Mouse (Mus musculus) midbrain, embryonic 15.5 days (tissue): Measurements from ENCODE around the gene Syt13. TPM values are rescaled to one million over a fixed set of nuclear protein-coding genes. Genes with fewer than 3 reads are reported as not detected.

ENCODE experiments used
- ATAC-seq: fragments of 200-750 bp; cut with Nextera tagmentation; replicated peaks from 2 replicates; pipeline ENCODE4 v1.8.0; 2017; ENCODE audit warnings: moderate TSS enrichment
- H3K27ac ChIP-seq: fragments of 300-500 bp; sonication (generic); 2 replicates; pipeline ENCODE4 v1.5.1; 2015; ENCODE audit warnings: mild to moderate bottlenecking, inconsistent platforms
- H3K27me3 ChIP-seq: fragments of 300-500 bp; sonication (generic); replicated peaks from 2 replicates; pipeline ENCODE4 v1.6.1; 2015; ENCODE audit warnings: inconsistent platforms
- H3K36me3 ChIP-seq: fragments of 300-500 bp; sonication (generic); replicated peaks from 2 replicates; pipeline ENCODE4 v1.6.1; 2015; ENCODE audit warnings: inconsistent platforms
- H3K4me1 ChIP-seq: fragments of 300-500 bp; sonication (generic); 2 replicates; pipeline ENCODE4 v1.6.1; 2015; ENCODE audit warnings: inconsistent platforms
- H3K4me2 ChIP-seq: fragments of 300-500 bp; sonication (generic); 2 replicates; pipeline ENCODE4 v1.6.1; 2015; ENCODE audit warnings: inconsistent platforms, mild to moderate bottlenecking, moderate library complexity
- H3K4me3 ChIP-seq: fragments of 300-500 bp; sonication (generic); 2 replicates; pipeline ENCODE4 v1.5.1; 2015; ENCODE audit warnings: mild to moderate bottlenecking, inconsistent platforms
- H3K9ac ChIP-seq: fragments of 300-500 bp; sonication (generic); 2 replicates; pipeline ENCODE4 v1.6.1; 2015; ENCODE audit warnings: mild to moderate bottlenecking, inconsistent platforms
- H3K9me3 ChIP-seq: fragments of 300-500 bp; sonication (generic); 2 replicates; pipeline ENCODE4 v1.6.1; 2016; ENCODE audit warnings: inconsistent platforms
- WGBS: fragments of 180-500 bp; shearing (Covaris S2); methylation state at CpG from one replicate; pipeline ENCODE4 v1.1.7; 2015; ENCODE audit warnings: mixed read lengths; 5-methylcytosine and 5-hydroxymethylcytosine counted together
- polyA plus RNA-seq: library from polyadenylated mRNA; unstranded; fragments of >200 nt; fragmentation: Nextera tagmentation; extraction: Ambion mirVana; gene quantifications from 2 replicates; pipeline ENCODE4 v1.2.1, GENCODE M21; 2015

Syt13 gene
- polyA plus RNA-seq: 85.8 and 88.7 TPM in 2 replicates

DNA sequence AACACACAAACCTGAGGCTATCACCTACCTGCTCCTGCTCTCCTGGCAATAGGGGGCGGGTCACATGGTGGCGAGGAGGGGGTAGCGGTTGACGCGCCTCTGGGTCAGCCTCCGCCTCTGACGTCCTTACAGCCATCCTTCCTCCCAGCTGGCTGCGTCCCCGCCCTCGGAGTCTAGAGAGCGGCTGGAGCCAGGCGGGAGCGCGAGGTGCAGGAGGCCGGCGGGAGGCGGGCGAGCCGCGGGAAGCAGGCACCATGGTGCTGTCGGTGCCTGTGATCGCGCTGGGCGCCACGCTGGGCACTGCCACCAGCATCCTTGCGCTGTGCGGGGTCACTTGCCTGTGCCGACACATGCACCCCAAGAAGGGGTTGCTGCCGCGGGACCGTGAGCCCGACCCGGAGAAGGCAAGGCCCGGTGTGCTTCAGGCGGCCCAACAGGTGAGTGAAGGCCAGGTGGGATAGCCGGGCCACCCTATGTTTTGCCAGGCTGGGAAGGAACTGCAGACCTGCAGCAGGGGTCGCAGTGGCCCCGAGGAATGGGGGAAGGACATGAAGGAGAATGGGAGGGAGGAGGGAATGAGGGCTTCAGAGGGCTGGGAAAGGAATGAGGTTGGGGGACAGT is at the start of gene Syt13:
Gene Syt13 (plus strand): TSS at position 166 of the 621 bp plus-strand sequence.
- ATAC-seq: peak; percentile 82
- Histone ChIP-seq H3K4me2 (peak within 1 kb of the TSS; percentile 62), H3K4me3 (peak within 1 kb of the TSS; percentile 49), H3K4me1 (peaks cover 73% of the 10 kb centered on the region), H3K9ac (peak within 1 kb of the TSS; percentile 54), H3K9me3 (no peaks in the 10 kb centered on the region), H3K27me3 (no peaks in the 10 kb centered on the region), H3K27ac (peak within 1 kb of the TSS; percentile 69), H3K36me3 (no peaks in the 10 kb centered on the region)
- 0% methylated on average over 38 of the region's 38 CpGs for WGBS

DNA sequence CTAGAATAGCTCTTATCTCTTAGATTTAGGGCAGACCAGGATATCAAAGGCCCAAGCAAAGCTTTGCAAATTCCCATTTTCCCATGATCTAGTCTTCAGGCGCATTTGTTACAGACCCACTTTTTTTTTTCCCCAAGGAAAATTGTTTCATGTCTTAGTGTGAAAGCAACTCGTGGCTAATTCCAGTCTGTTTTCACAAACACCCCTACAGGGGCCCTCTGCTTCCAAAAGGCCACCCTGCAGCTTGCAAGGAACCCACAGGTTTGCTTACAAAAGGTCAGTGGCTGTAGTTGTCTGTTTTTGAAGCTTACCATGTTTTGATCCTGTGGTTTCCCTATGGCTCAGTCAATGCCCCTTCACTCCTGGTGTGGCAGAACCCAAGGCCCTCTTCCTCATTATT is 48.3 kb upstream of the Syt13 start:
- H3K27ac ChIP-seq: peak overlapping the region; percentile 47; the same call in 1 of the 2 replicates
- no peak for ATAC-seq

DNA sequence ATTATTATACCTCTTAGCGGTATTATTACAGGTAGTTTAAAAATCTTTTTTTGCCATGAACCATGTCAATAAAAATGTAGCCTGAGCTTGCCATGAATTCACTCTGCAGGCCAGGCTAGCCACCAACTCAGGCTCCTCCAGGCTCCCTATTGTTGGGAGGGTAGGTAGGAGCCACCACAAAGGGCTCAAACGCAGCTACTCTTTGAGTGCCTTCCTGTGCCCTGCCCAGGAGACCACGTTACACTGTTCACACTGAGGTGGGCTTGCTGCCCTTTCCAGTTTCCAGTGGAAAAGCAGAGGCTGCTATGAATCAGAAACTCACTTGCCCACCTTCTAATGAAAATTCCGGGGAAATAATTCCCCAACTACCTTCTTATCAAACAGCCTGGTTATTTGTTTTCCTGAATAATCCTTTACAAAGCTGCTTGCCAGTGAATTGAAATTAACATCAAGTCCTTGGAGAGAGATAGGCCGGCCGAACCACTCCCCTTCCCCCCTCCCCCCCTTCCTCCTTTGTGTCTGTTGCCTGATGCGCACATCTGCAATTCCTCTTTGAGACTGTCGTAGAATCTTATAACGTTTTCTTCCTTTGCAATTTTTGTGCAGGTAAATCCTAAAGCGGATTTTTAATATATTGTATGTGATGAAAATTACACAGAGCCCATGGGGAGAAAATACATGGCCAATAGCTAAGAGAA is 44.6 kb upstream of the Syt13 start:
- no peak overlapping the region for H3K9ac ChIP-seq
- peak; percentile 40; the same call in 1 of the 2 replicates for ATAC-seq
- peak overlapping the region; percentile 79 for H3K27ac ChIP-seq
- H3K36me3 ChIP-seq: no peaks in the 10 kb centered on the region
- H3K27me3 ChIP-seq: no peaks in the 10 kb centered on the region
- WGBS: 9% methylated on average over 10 of the region's 10 CpGs
- no peak overlapping the region for H3K4me3 ChIP-seq
- H3K4me2 ChIP-seq: no peak overlapping the region
- no peaks in the 10 kb centered on the region for H3K9me3 ChIP-seq
- peaks cover 26% of the 10 kb centered on the region for H3K4me1 ChIP-seq

More for the DNA sequence above, 48.3 kb upstream of the Syt13 start:
- WGBS: 26% methylated on average over 2 of the region's 2 CpGs
- no peaks in the 10 kb centered on the region for H3K36me3 ChIP-seq
- no peak overlapping the region for H3K4me3 ChIP-seq
- H3K4me2 ChIP-seq: no peak overlapping the region
- no peaks in the 10 kb centered on the region for H3K9me3 ChIP-seq
- no peak overlapping the region for H3K9ac ChIP-seq
- H3K4me1 ChIP-seq: peaks cover 26% of the 10 kb centered on the region
- no peaks in the 10 kb centered on the region for H3K27me3 ChIP-seq

DNA sequence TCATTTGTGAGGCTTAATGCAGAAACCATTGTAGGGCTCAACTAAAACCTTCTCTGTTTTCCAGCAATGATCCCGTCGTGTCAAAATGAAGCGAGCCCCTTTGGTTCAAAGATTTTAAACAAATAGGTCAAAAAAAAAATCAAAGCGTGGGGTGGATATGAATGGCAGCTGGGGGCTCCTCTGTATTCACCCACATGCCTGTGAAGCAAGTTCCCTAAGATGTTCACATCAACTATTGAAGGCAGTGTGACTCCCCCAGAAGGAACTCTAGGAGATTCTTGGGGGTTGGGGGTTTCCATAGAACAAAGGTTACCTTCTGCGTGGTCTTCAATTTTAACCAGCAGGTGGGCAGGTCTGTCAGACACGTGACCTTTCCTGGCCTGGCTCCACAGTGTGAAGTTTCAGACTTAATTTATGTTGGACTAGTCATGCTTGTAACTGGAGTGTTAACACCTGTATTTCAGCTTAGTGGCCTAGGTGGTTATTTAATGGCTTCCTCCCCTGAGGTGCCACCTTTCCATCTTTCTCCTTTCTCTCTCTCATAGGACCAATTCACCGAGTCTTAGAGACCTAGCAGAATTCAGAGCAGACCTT is 43.7 kb upstream of the Syt13 start:
- Histone ChIP-seq H3K27ac (peak overlapping the region; percentile 79), H3K36me3 (no peaks in the 10 kb centered on the region), H3K4me2 (no peak overlapping the region), H3K27me3 (no peaks in the 10 kb centered on the region), H3K9me3 (no peaks in the 10 kb centered on the region), H3K9ac (no peak overlapping the region), H3K4me3 (no peak overlapping the region), H3K4me1 (peaks cover 24% of the 10 kb centered on the region)
- WGBS: 9% methylated on average over 7 of the region's 7 CpGs
- ATAC-seq: no peak

DNA sequence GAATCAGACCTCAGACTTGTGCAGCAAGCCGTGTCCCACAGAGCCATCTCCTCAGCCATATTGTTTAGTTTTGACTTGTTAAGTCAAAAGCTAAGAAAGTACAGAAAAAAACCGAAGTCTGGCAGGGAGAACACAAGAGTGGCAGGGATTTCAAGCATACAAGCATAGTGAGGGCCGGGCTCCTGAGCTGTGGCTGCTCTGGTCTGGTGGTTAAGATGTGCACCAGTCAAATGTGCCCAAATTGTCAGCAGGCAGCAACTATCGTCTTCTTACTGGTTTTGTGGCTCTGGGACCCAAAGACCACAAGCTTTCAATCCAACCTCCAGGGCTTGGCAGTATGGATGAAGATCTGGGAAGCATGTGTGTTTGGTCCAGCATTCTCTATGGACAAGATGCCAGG is 42.2 kb upstream of the Syt13 start:
- Histone ChIP-seq H3K4me1 (peaks cover 24% of the 10 kb centered on the region), H3K9me3 (no peaks in the 10 kb centered on the region), H3K4me2 (no peak overlapping the region), H3K36me3 (no peaks in the 10 kb centered on the region), H3K4me3 (no peak overlapping the region), H3K27ac (no peak overlapping the region), H3K9ac (no peak overlapping the region), H3K27me3 (no peaks in the 10 kb centered on the region)
- no peak for ATAC-seq
- WGBS: 90% methylated on average over 4 of the region's 4 CpGs

DNA sequence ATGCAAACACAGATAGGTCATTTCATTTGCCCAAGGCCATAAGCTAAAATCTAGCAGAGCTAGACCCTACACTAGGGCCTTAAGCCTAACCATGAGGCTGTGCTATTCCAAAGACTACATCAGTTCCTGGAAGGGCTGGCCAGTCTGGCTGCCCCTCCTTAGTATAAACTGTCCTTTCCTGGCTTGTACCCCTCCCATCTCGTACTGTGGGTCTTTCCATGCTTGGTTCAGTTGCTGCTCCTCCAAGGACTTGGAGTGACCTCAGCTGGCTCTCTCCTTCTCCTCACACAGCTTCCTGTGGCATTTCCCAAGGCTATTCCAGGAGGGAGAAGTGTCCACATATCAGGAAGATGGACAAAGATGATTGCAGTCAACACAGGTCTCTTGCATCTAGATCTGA is 40.3 kb upstream of the Syt13 start:
- Histone ChIP-seq H3K4me3 (no peak overlapping the region), H3K4me2 (no peak overlapping the region), H3K36me3 (no peaks in the 10 kb centered on the region), H3K9me3 (no peaks in the 10 kb centered on the region), H3K27me3 (no peaks in the 10 kb centered on the region), H3K4me1 (peaks cover 20% of the 10 kb centered on the region), H3K27ac (no peak overlapping the region), H3K9ac (no peak overlapping the region)
- no peak for ATAC-seq
- WGBS: 74% methylated on average over 1 of the region's 1 CpGs

DNA sequence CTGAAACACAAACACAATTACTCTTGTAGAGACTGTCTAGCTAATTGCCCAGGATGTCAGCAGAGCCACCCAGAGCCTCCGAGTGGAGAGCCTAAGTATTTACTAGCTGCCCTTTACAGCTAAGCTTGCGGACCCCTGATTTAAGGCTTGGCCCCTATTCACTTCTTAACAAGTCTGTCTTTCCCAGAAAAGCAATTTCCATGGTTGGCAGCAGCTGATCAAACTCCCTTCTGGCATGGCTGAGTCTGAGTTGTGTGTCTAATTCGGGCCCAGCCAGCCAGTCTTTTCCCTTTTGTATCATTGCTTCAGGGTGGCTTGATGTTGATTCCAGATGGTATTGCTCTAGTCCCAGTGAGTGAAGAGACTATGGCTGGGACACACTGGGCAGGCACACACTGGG is 37.4 kb upstream of the Syt13 start:
- Histone ChIP-seq H3K4me3 (no peak overlapping the region), H3K9ac (no peak overlapping the region), H3K4me1 (no peaks in the 10 kb centered on the region), H3K27me3 (no peaks in the 10 kb centered on the region), H3K9me3 (no peaks in the 10 kb centered on the region), H3K27ac (peak overlapping the region; percentile 48), H3K36me3 (no peaks in the 10 kb centered on the region), H3K4me2 (no peak overlapping the region)
- WGBS: 25% methylated on average over 3 of the region's 3 CpGs
- ATAC-seq: no peak

DNA sequence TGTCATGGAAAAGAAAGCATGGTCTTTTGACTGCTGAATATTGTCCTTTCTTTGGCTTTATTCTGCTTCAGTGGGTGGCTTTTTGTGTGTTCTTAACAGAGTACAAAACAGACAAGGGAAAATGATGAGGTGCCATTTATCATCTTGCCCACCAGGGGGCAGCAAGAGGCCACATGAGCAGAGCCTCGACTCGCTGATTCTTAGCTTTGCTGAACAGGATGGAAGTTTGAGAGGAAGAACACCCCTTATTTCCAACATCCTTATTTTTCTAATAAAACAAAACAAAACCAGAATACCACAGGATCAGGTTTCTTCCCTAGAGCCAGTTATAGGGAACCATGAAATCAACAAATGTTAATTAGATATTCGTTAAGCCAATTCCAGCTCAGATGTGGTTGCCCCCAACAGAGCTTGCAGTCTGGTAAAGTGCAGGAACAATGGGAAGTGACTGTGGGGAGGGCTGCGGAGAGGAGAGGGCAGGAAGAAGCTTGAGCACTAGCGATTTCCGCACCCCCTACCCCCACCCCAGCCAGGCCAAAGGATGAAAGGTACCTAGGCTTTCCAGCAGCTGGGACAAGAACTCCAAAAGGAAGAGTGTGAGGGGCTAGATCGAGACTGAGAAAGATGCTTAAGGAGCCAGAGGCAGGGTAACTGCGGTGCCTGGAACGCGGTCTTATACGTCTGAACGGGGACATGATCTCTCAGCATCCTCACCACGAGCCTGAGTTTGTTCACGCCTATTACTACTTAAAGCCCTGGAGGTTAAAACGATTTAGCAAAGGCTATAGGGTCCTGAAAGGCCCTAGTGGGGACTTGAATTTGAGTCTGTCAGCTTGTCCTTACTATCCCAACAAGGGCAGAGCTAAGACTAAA is 31.6 kb upstream of the Syt13 start:
- 2% methylated on average over 15 of the region's 15 CpGs for WGBS
- H3K9me3 ChIP-seq: no peaks in the 10 kb centered on the region
- peak; percentile 65 for ATAC-seq
- no peak overlapping the region for H3K27ac ChIP-seq
- H3K4me2 ChIP-seq: peak overlapping the region; percentile 12; the same call in 1 of the 2 replicates
- no peaks in the 10 kb centered on the region for H3K27me3 ChIP-seq
- no peaks in the 10 kb centered on the region for H3K36me3 ChIP-seq
- peaks cover 8% of the 10 kb centered on the region for H3K4me1 ChIP-seq
- H3K9ac ChIP-seq: no peak overlapping the region
- no peak overlapping the region for H3K4me3 ChIP-seq

DNA sequence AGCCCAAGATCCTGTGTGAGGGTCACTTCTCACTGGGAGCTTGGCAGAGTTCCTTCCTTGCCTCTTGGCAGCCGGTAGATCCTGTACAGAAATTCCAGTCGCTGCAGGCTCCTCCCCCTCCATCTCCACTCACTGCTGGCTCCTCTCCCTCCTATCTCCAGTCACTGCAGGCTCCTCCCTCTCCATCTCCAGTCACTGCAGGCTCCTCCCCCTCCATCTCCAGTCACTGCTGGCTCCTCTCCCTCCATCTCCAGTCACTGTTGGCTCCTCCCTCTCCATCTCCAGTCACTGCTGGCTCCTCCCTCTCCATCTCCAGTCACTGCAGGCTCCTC is 31.0 kb upstream of the Syt13 start:
- WGBS: 2% methylated on average over 2 of the region's 2 CpGs
- no peak overlapping the region; the same call in 1 of the 2 replicates for H3K4me2 ChIP-seq
- H3K27me3 ChIP-seq: no peaks in the 10 kb centered on the region
- H3K9ac ChIP-seq: no peak overlapping the region
- no peak overlapping the region for H3K4me3 ChIP-seq
- H3K4me1 ChIP-seq: peaks cover 8% of the 10 kb centered on the region
- H3K9me3 ChIP-seq: no peaks in the 10 kb centered on the region
- ATAC-seq: peak; percentile 13; the same call in 1 of the 2 replicates
- H3K27ac ChIP-seq: no peak overlapping the region
- H3K36me3 ChIP-seq: no peaks in the 10 kb centered on the region

DNA sequence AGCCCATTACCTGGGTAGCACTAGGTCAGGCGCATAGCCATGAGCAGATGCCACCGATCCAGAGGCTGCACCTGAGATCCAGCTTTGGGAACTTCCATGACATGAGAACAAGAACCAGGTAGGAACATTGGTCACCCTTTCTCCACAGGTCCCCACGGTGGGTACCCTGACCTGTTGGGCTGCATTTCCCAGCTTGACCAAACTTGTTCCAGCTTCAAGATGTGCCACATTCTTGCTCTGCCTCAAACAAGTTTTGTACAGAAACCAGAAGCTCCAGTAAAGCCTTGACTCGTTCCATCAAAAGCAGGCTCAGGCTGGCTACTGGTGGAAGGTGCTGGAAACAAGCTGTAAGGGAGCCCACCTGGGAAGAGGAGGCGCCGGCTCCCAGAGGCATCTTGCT is 29.9 kb upstream of the Syt13 start:
- 95% methylated on average over 6 of the region's 6 CpGs for WGBS
- H3K4me2 ChIP-seq: no peak overlapping the region
- no peaks in the 10 kb centered on the region for H3K36me3 ChIP-seq
- H3K27me3 ChIP-seq: no peaks in the 10 kb centered on the region
- H3K9me3 ChIP-seq: no peaks in the 10 kb centered on the region
- no peak overlapping the region for H3K27ac ChIP-seq
- H3K9ac ChIP-seq: no peak overlapping the region
- H3K4me1 ChIP-seq: peaks cover 8% of the 10 kb centered on the region
- no peak for ATAC-seq
- H3K4me3 ChIP-seq: no peak overlapping the region

DNA sequence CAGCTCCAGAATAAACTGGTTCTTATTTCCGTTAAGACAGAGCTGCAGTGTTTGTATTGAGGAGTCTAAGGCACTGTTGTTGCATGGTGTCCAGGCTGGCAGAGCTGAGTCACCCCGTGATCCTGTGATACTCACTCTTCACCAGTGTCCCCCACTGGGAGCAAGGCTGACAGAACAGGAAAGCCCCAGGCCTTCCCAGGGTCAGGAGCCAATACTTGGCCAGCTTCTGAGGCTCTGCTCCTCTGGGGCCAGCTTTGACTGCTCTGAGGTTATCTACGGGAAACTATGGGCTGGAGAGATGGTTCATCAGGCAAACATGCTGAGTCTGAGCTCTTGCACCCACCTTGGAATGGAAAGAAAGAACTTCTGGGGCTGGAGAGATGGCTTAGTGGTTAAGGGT is 28.0 kb upstream of the Syt13 start:
- Histone ChIP-seq H3K4me2 (no peak overlapping the region), H3K36me3 (no peaks in the 10 kb centered on the region), H3K4me1 (peaks cover 8% of the 10 kb centered on the region), H3K4me3 (no peak overlapping the region), H3K27ac (no peak overlapping the region), H3K9me3 (no peaks in the 10 kb centered on the region), H3K27me3 (no peaks in the 10 kb centered on the region), H3K9ac (no peak overlapping the region)
- WGBS: 75% methylated on average over 3 of the region's 3 CpGs
- ATAC-seq: no peak

DNA sequence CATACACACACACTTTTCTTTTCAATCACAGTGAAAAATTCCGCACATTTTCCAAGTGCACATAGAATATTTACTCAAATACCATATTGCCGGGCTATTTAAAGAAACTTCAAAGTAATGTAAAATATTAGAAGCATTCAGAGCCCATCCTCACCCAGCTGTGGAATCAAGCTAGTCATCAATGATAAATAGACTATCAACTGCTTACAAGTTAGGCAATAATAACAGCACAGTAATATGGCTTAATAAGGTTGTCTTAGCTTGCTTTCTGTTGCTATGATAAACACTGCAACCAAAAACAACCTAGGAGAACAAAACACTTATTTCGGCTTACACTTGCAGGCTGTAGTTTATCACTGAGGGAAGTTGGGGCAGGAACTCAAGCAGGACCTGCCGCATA is 22.4 kb upstream of the Syt13 start:
- Histone ChIP-seq H3K9me3 (no peaks in the 10 kb centered on the region), H3K27ac (no peak overlapping the region), H3K4me2 (no peak overlapping the region), H3K4me3 (no peak overlapping the region), H3K4me1 (no peaks in the 10 kb centered on the region), H3K36me3 (no peaks in the 10 kb centered on the region), H3K27me3 (no peaks in the 10 kb centered on the region), H3K9ac (no peak overlapping the region)
- 93% methylated on average over 4 of the region's 4 CpGs for WGBS
- ATAC-seq: no peak
